Mouse (Mus musculus) C2C12 (cell line): ENCODE measurements around the gene Obox6.

Source experiments
- CTCF ChIP-seq: IDR thresholded peaks from one replicate; pipeline ENCODE4 v1.5.1; 2011; ENCODE audit not compliant: control insufficient read depth, insufficient read depth, insufficient read length
- USF1 ChIP-seq: IDR thresholded peaks from one replicate; pipeline ENCODE4 v1.6.1; 2011; ENCODE audit warnings: low read depth, mild to moderate bottlenecking, control low read depth, moderate library complexity

GRCm38 (mm10) chr7:15884127-15884526 is 44.6 kb upstream of the Obox6 start:
- TF ChIP-seq CTCF (no peak), USF1 (no peak)
